Mouse (Mus musculus): ENCODE results near the gene Chst10.

DNA sequence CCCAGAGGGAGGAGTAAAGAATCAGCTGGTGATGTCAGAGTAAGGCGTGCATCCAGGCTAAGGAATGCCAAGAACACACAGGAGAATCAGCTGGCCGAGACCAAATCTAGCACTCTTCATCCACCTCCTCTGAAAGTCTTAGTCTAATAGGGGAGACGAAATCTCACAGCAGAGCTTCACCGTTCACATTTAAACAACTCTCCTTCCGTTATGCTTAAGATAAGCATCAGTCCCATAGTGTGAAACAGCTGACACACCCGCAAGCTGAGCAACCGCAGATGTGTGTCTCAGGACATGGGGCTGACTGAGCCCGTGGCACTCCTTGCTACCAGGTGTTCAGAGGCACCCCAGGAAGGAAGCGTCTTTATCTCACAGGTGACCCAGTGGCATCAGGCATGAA lies 14.2 kb downstream of the Chst10 start:
- TF ChIP-seq CTCF (conservative IDR thresholded peaks at IDR 0.05; ENCODE audit: insufficient read depth, insufficient read length, low read depth, low read length) (no peak), POLR2A (IDR thresholded peaks at IDR 0.05; ENCODE audit: low read depth, low read length) (no peak)
